Mouse (Mus musculus): ENCODE measurements at regions not wholly inside any gene's neighbourhood (a gene's known extent, or its start where the extent isn't known, plus 50 kb on each side); places are given as distances from the start of the nearest gene placed in this dataset.

- TF ChIP-seq EP300 (IDR thresholded peaks at IDR 0.05; ENCODE audit: insufficient read depth, low read depth, low read length) (no peak), CTCF (IDR thresholded peaks at IDR 0.05; ENCODE audit: low read depth, low read length) (no peak), POLR2A (IDR thresholded peaks at IDR 0.05; ENCODE audit: insufficient read depth, low read length) (no peak)
These were observed 534.2 kb upstream of the 4930452B06Rik start for GRCm38 (mm10) chr14:9200246-9200645.

Measured in ES-Bruce4 (cell line).